Comparison of ENCODE assay signal across 12 mouse cellular contexts in genomic region chr13:75204417-75204816, GRCm38 (mm10).
A peak's percentile ranks its signal among the peaks of the same experiment; 100 is the strongest.
DNase-seq lines count a peak whose midpoint lies in the region; ATAC-seq lines count a peak whose summit lies in the region.
"Had no signal": no experiment of that assay in that cellular context is flagged by ENCODE, and none has a peak within 500 bp of the region (broad histone marks: within the 10 kb centered on the region; RNA-seq: fewer than 3 reads in every experiment).

No protein-coding gene starts in this region.

- H3K4me2 ChIP-seq in hindbrain, embryonic 14.5 days (replicated peaks) = no peak overlapping the region
- H3K4me2 ChIP-seq in embryonic facial prominence, embryonic 14.5 days (ENCODE audit: low read depth, low read length) = no peak overlapping the region
- H3K4me2 ChIP-seq: heart, embryonic 15.5 days had no signal

- peak; percentile 68 for DNase-seq in hindbrain, embryonic 14.5 days (ENCODE audit: low spot score)
- DNase-seq in hindbrain, embryonic 10.5 days (ENCODE audit: low spot score) = no peak
- DNase-seq in right cerebral cortex, adult 18-20 months = peak; percentile 5
- no peak for DNase-seq in right cerebral cortex, postnatal 36 days (ENCODE audit: low spot score in 2 of 2)
- peak; percentile 57 for DNase-seq in embryonic facial prominence, embryonic 14.5 days (ENCODE audit: low spot score)
- DNase-seq in retina, postnatal 1 day = peak; percentile 29
- no peak for DNase-seq in thymus, postnatal 25 days
- DNase-seq: adrenal gland, adult 8-10 months; left cerebral cortex, postnatal 4 days had no signal

- no peak overlapping the region for H3K4me3 ChIP-seq in hindbrain, embryonic 14.5 days (replicated peaks; ENCODE audit: low read length)
- H3K4me3 ChIP-seq in hindbrain, embryonic 10.5 days = no peak overlapping the region
- H3K4me3 ChIP-seq in embryonic facial prominence, embryonic 14.5 days (ENCODE audit: low read depth, low read length) = no peak overlapping the region
- H3K4me3 ChIP-seq: erythroblast, embryonic 14.5 days; heart, embryonic 15.5 days had no signal

- no peak overlapping the region for H3K27ac ChIP-seq in hindbrain, embryonic 14.5 days
- H3K27ac ChIP-seq in hindbrain, embryonic 10.5 days = no peak overlapping the region
- H3K27ac ChIP-seq in embryonic facial prominence, embryonic 14.5 days (replicated peaks; ENCODE audit: low read depth, low read length) = no peak overlapping the region
- H3K27ac ChIP-seq: heart, embryonic 15.5 days had no signal

- no peaks in the 10 kb centered on the region for H3K27me3 ChIP-seq in hindbrain, embryonic 14.5 days (ENCODE audit: control insufficient read depth, insufficient read depth, low read length)
- no peaks in the 10 kb centered on the region for H3K27me3 ChIP-seq in hindbrain, embryonic 10.5 days (ENCODE audit: insufficient read depth, poor library complexity, severe bottlenecking)
- H3K27me3 ChIP-seq in embryonic facial prominence, embryonic 14.5 days (replicated peaks; ENCODE audit: control insufficient read depth, insufficient read depth, low read length) = no peaks in the 10 kb centered on the region
- H3K27me3 ChIP-seq: heart, embryonic 15.5 days had no signal

- peak; percentile 70; the same call in 1 of the 2 replicates for ATAC-seq in hindbrain, embryonic 14.5 days (ENCODE audit: low FRiP score)
- no peak for ATAC-seq in embryonic facial prominence, embryonic 14.5 days (ENCODE audit: low read depth)
- ATAC-seq in erythroid progenitor cell, adult 5-6 weeks (replicated peaks; ENCODE audit: low FRiP score, poor library complexity, severe bottlenecking) = no peak

- no peaks in the 10 kb centered on the region for H3K4me1 ChIP-seq in hindbrain, embryonic 14.5 days (replicated peaks; ENCODE audit: control insufficient read depth, insufficient read depth, low read length)
- H3K4me1 ChIP-seq in hindbrain, embryonic 10.5 days (replicated peaks) = no peaks in the 10 kb centered on the region
- no peaks in the 10 kb centered on the region for H3K4me1 ChIP-seq in embryonic facial prominence, embryonic 14.5 days (ENCODE audit: control insufficient read depth, insufficient read depth, low read length)
- H3K4me1 ChIP-seq: heart, embryonic 15.5 days had no signal

- H3K9ac ChIP-seq in hindbrain, embryonic 14.5 days = no peak overlapping the region
- H3K9ac ChIP-seq in embryonic facial prominence, embryonic 14.5 days (ENCODE audit: low read depth, low read length) = no peak overlapping the region
- H3K9ac ChIP-seq: heart, embryonic 15.5 days had no signal

- no peaks in the 10 kb centered on the region for H3K36me3 ChIP-seq in hindbrain, embryonic 14.5 days (replicated peaks; ENCODE audit: control insufficient read depth, insufficient read depth)
- H3K36me3 ChIP-seq in hindbrain, embryonic 10.5 days = no peaks in the 10 kb centered on the region
- H3K36me3 ChIP-seq in embryonic facial prominence, embryonic 14.5 days (ENCODE audit: control insufficient read depth, insufficient read depth, low read length) = no peaks in the 10 kb centered on the region
- H3K36me3 ChIP-seq: heart, embryonic 15.5 days had no signal

- 39% methylated on average over 2 of the region's 2 CpGs for WGBS in hindbrain, embryonic 14.5 days
- 52% methylated on average over 2 of the region's 2 CpGs for WGBS in hindbrain, embryonic 10.5 days
- 28% methylated on average over 2 of the region's 2 CpGs for WGBS in embryonic facial prominence, embryonic 14.5 days

- no peaks in the 10 kb centered on the region for H3K9me3 ChIP-seq in hindbrain, embryonic 14.5 days (ENCODE audit: control insufficient read depth, low read length)
- no peaks in the 10 kb centered on the region for H3K9me3 ChIP-seq in hindbrain, embryonic 10.5 days
- no peaks in the 10 kb centered on the region for H3K9me3 ChIP-seq in embryonic facial prominence, embryonic 14.5 days (ENCODE audit: control insufficient read depth, low read length)
- H3K9me3 ChIP-seq: heart, embryonic 15.5 days had no signal

Comparison
In these comparisons a context has a peak if more than half of its experiments do, and no peak if none do; other contexts are left out.
1. DNase-seq: peak in hindbrain, embryonic 14.5 days (single experiment), right cerebral cortex, adult 18-20 months (single experiment), embryonic facial prominence, embryonic 14.5 days (single experiment) and retina, postnatal 1 day (single experiment); none in hindbrain, embryonic 10.5 days (single experiment), right cerebral cortex, postnatal 36 days (0 of 2) and thymus, postnatal 25 days (single experiment).